Mouse (Mus musculus): ENCODE measurements around the gene Chrm3.

Chrm3 gene

GRCm38 (mm10) chr13:9977699-9978098, 382.9 kb downstream of the Chrm3 start:
- no peak for DNase-seq

- DNase-seq: no peak
Observed at GRCm38 (mm10) chr13:9973742-9974321, 386.8 kb downstream of the Chrm3 start.

- no peak for DNase-seq
Observed at GRCm38 (mm10) chr13:9971845-9972244, 388.8 kb downstream of the Chrm3 start.

GRCm38 (mm10) chr13:9952619-9953018, 408.0 kb downstream of the Chrm3 start:
- no peak for DNase-seq

- no peak for DNase-seq
Observed at GRCm38 (mm10) chr13:9951376-9951775, 409.3 kb downstream of the Chrm3 start.

GRCm38 (mm10) chr13:9949091-9949490, 411.6 kb downstream of the Chrm3 start:
- DNase-seq: no peak

- DNase-seq: no peak
Observed at GRCm38 (mm10) chr13:9940186-9940585, 420.5 kb downstream of the Chrm3 start.

- no peak for DNase-seq
Observed at GRCm38 (mm10) chr13:9938798-9939485, 421.7 kb downstream of the Chrm3 start.

- DNase-seq: no peak
Observed at GRCm38 (mm10) chr13:9932714-9933113, 427.9 kb downstream of the Chrm3 start.

GRCm38 (mm10) chr13:9930606-9931005, 430.0 kb downstream of the Chrm3 start:
- DNase-seq: no peak

GRCm38 (mm10) chr13:9929978-9930377, 430.7 kb downstream of the Chrm3 start:
- no peak for DNase-seq

GRCm38 (mm10) chr13:9921150-9921549, 439.5 kb downstream of the Chrm3 start:
- DNase-seq: no peak

GRCm38 (mm10) chr13:9912697-9913096, 447.9 kb downstream of the Chrm3 start:
- no peak for DNase-seq

- no peak for DNase-seq
Observed at GRCm38 (mm10) chr13:9908707-9909106, 451.9 kb downstream of the Chrm3 start.

GRCm38 (mm10) chr13:9907202-9907601, 453.4 kb downstream of the Chrm3 start:
- no peak for DNase-seq

- DNase-seq: no peak
Observed at GRCm38 (mm10) chr13:9904455-9904854, 456.2 kb downstream of the Chrm3 start.

GRCm38 (mm10) chr13:9900653-9901385, 459.8 kb downstream of the Chrm3 start:
- DNase-seq: no peak

GRCm38 (mm10) chr13:9898664-9899369, 461.8 kb downstream of the Chrm3 start:
- DNase-seq: no peak

GRCm38 (mm10) chr13:9897231-9897630, 463.4 kb downstream of the Chrm3 start:
- no peak for DNase-seq

GRCm38 (mm10) chr13:9895045-9895625, 465.5 kb downstream of the Chrm3 start:
- DNase-seq: no peak

GRCm38 (mm10) chr13:9891088-9891487, 469.6 kb downstream of the Chrm3 start:
- DNase-seq: no peak

GRCm38 (mm10) chr13:9890460-9890859, 470.2 kb downstream of the Chrm3 start:
- no peak for DNase-seq

- no peak for DNase-seq
Observed at GRCm38 (mm10) chr13:9889954-9890353, 470.7 kb downstream of the Chrm3 start.

Data from spleen, adult 18-20 months (tissue).